Mouse (Mus musculus) testis, adult 2 months (tissue): ENCODE measurements at regions not wholly inside any gene's neighbourhood (a gene's known extent, or its start where the extent isn't known, plus 50 kb on each side); places are given as distances from the start of the nearest gene placed in this dataset.

Experiments used
- CTCF ChIP-seq: fragments of 200-500 bp; IDR thresholded peaks from 2 replicates; pipeline ENCODE4 v1.5.1; 2012; ENCODE audit warnings: low read depth, mild to moderate bottlenecking, inconsistent platforms, low read length, moderate library complexity; ENCODE audit not compliant: control insufficient read depth, insufficient read depth, insufficient replicate concordance
- POLR2A ChIP-seq: fragments of 200-500 bp; IDR thresholded peaks from 2 replicates; pipeline ENCODE4 v1.6.1; 2012; ENCODE audit warnings: low read depth, mild to moderate bottlenecking, inconsistent platforms, low read length, moderate library complexity; ENCODE audit not compliant: control insufficient read depth

- TF ChIP-seq CTCF (no peak), POLR2A (no peak)
These were observed 485.6 kb downstream of the Col12a1 start for GRCm38 (mm10) chr9:79233081-79233480.
